In the genomic region with DNA sequence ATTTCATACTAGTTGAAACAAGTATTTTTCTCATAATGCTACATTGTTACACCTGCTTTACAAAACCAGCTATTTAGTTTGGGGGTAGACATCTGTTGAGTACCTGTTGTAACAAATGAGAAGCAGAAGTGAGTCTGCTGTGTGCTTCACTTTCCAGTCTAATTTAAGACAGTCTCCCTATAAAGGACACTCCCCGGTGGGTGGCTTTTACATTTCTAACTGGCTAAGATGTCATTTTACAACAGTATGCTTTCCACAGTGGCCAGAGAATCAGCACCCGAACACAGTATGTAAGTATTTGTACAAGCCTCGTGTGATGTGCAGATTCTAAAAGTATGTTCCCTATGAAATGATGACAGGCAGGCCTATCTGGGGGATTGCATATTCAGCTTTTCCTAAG, we compare ENCODE assay signal across 12 mouse cellular contexts.
"Had no signal": no experiment of that assay in that cellular context is flagged by ENCODE, and none has a peak within 500 bp of the region (broad histone marks: within the 10 kb centered on the region; RNA-seq: fewer than 3 reads in every experiment).

No protein-coding gene starts in this region.

- DNase-seq: retina, postnatal 1 day; right cerebral cortex, adult 18-20 months; right cerebral cortex, postnatal 14 days; right cerebral cortex, postnatal 25 days; right cerebral cortex, postnatal 4 days; spleen, adult 18-20 months; thymus, adult 18-20 months; thymus, adult 2 months; thymus, postnatal 14 days; thymus, postnatal 25 days; thymus, postnatal 36 days; thymus, postnatal 4 days had no signal
